Mouse (Mus musculus) intestine, embryonic 16.5 days (tissue): Measurements from ENCODE around the gene Nsd2. TPM values are rescaled to one million over a fixed set of nuclear protein-coding genes. Genes with fewer than 3 reads are reported as not detected.
A peak's percentile ranks its signal among the peaks of the same experiment; 100 is the strongest.
"Not testable (repeated sequence)": the region's sequence is repeated elsewhere in the genome, so short reads cannot be mapped to it uniquely, and the experiment has no call there.

Source experiments
- ATAC-seq: fragments of 200-750 bp; cut with Nextera tagmentation; 2 replicates; pipeline ENCODE4 v1.8.0; 2017; ENCODE audit warnings: moderate TSS enrichment, moderate library complexity
- H3K27ac ChIP-seq: fragments of 300-500 bp; sonication (generic); 2 replicates; pipeline ENCODE4 v1.5.1; 2014; ENCODE audit warnings: mild to moderate bottlenecking, low read length
- H3K27me3 ChIP-seq: fragments of 300-500 bp; sonication (generic); replicated peaks from 2 replicates; pipeline ENCODE4 v1.6.1; 2014; ENCODE audit warnings: low read length, control low read depth, mixed read lengths; ENCODE audit not compliant: control insufficient read depth, insufficient read depth
- H3K36me3 ChIP-seq: fragments of 300-500 bp; sonication (generic); 2 replicates; pipeline ENCODE4 v1.6.1; 2014; ENCODE audit warnings: low read length, control low read depth; ENCODE audit not compliant: control insufficient read depth, insufficient read depth
- H3K4me1 ChIP-seq: fragments of 300-500 bp; sonication (generic); 2 replicates; pipeline ENCODE4 v1.6.1; 2014; ENCODE audit warnings: low read length, control low read depth, mixed read lengths; ENCODE audit not compliant: control insufficient read depth, insufficient read depth
- H3K4me2 ChIP-seq: fragments of 300-500 bp; sonication (generic); 2 replicates; pipeline ENCODE4 v1.6.1; 2014; ENCODE audit warnings: low read depth, low read length, control low read depth
- H3K4me3 ChIP-seq: fragments of 300-500 bp; sonication (generic); 2 replicates; pipeline ENCODE4 v1.5.1; 2014; ENCODE audit warnings: mild to moderate bottlenecking, low read length
- H3K9ac ChIP-seq: fragments of 300-500 bp; sonication (generic); 2 replicates; pipeline ENCODE4 v1.6.1; 2014; ENCODE audit warnings: low read depth, low read length
- H3K9me3 ChIP-seq: fragments of 300-500 bp; sonication (generic); 2 replicates; pipeline ENCODE4 v1.6.1; 2016; ENCODE audit warnings: low read length, control low read depth; ENCODE audit not compliant: control insufficient read depth
- WGBS: fragments of 180-500 bp; shearing (Covaris S2); extraction: QIAGEN DNeasy Blood & Tissue Kit; methylation state at CpG from one replicate; pipeline ENCODE4 v1.1.7; 2014; 5-methylcytosine and 5-hydroxymethylcytosine counted together
- microRNA-seq: library from miRNA; unstranded; fragments of <30 nt; microRNA quantifications from one replicate; pipeline ENCODE4, GENCODE M21; 2016
- polyA plus RNA-seq: library from polyadenylated mRNA; unstranded; fragments of >200 nt; fragmentation: Nextera tagmentation; extraction: Ambion mirVana; gene quantifications from 2 replicates; pipeline ENCODE4 v1.2.1, GENCODE M21; 2015

Gene Nsd2
- polyA plus RNA-seq, 1 experiment from 2014 or later, result 22.5 TPM

- Histone ChIP-seq H3K9me3 (no peaks in the 10 kb centered on the region), H3K27me3 (no peaks in the 10 kb centered on the region), H3K4me1 (peaks cover 11% of the 10 kb centered on the region), H3K36me3 (no peaks in the 10 kb centered on the region), H3K4me3 (peak overlapping the region; percentile 94), H3K4me2 (peak overlapping the region; percentile 56), H3K27ac (peak overlapping the region; percentile 92), H3K9ac (peak overlapping the region; percentile 94)
- WGBS, result under 1% methylated on average over 39 of the region's 39 CpGs
- peak; percentile 78 for ATAC-seq
Observed at GRCm38 (mm10) chr5:33935700-33936111, 115.2 kb downstream of the Nsd2 start.

- H3K4me3 ChIP-seq, result peak within 1 kb of the TSS; percentile 94
- peak within 1 kb of the TSS; percentile 92 for H3K27ac ChIP-seq
- no peaks in the 10 kb centered on the region for H3K27me3 ChIP-seq
- WGBS, result under 1% methylated on average over 61 of the region's 61 CpGs
- peak; percentile 98 for ATAC-seq
- no peaks in the 10 kb centered on the region for H3K36me3 ChIP-seq
- peak within 1 kb of the TSS; percentile 94 for H3K9ac ChIP-seq
- peak within 1 kb of the TSS; percentile 86 for H3K4me2 ChIP-seq
- H3K9me3 ChIP-seq, result no peaks in the 10 kb centered on the region
- H3K4me1 ChIP-seq, result peaks cover 11% of the 10 kb centered on the region
Observed at GRCm38 (mm10) chr5:33936120-33936707, 115.7 kb downstream of the Nsd2 start, which contains the start of gene Nelfa. Gene Nelfa, minus strand, starts transcription at chr5:33936413.

DNA sequence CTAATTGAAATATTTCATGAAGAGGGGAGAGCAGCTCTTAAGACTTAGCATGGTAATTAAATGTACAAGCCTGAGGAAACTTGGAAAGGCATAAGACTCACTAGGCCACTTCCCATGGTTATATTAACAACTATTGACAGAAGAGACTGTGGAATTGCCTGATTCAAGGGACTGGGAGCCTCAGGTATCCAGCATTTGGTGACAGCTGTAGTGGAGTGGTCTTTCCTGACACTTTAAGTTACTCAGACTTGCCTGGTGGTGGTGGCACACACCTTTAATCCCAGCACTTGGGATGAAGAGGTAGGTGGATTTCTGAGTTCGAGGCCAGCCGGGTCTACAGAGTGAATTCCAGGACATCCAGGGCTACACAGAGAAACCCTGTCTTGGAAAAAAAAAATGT, 116.7 kb downstream of the Nsd2 start:
- no peaks in the 10 kb centered on the region for H3K27me3 ChIP-seq

GRCm38 (mm10) chr5:33938448-33938847, 117.9 kb downstream of the Nsd2 start:
- Histone ChIP-seq H3K4me1 (peaks cover 11% of the 10 kb centered on the region), H3K4me2 (no peak overlapping the region), H3K36me3 (no peaks in the 10 kb centered on the region), H3K27me3 (no peaks in the 10 kb centered on the region), H3K9me3 (no peaks in the 10 kb centered on the region), H3K4me3 (no peak overlapping the region), H3K27ac (no peak overlapping the region), H3K9ac (no peak overlapping the region)
- 90% methylated on average over 3 of the region's 3 CpGs for WGBS
- no peak for ATAC-seq

More for the DNA sequence above, 116.7 kb downstream of the Nsd2 start:
- peak overlapping the region; percentile 86 for H3K4me2 ChIP-seq
- H3K9ac ChIP-seq, result no peak overlapping the region
- no peak for ATAC-seq
- H3K4me1 ChIP-seq, result peaks cover 11% of the 10 kb centered on the region
- H3K27ac ChIP-seq, result no peak overlapping the region
- 92% methylated on average over 2 of the region's 2 CpGs for WGBS
- no peaks in the 10 kb centered on the region for H3K36me3 ChIP-seq
- no peaks in the 10 kb centered on the region for H3K9me3 ChIP-seq
- H3K4me3 ChIP-seq, result peak overlapping the region; percentile 94; the same call in 1 of the 2 replicates

- not testable (repeated sequence) for ATAC-seq, H3K4me1 ChIP-seq, H3K4me3 ChIP-seq, H3K9me3 ChIP-seq, H3K9ac ChIP-seq, H3K27ac ChIP-seq, H3K4me2 ChIP-seq, H3K27me3 ChIP-seq, H3K36me3 ChIP-seq
- WGBS, result 84% methylated on average over 16 of the region's 16 CpGs
Observed at GRCm38 (mm10) chr5:33947035-33947434, 126.5 kb downstream of the Nsd2 start.

Small RNAs within 50 kb of the gene (microRNA-seq; reads per million reads assigned to microRNA genes)
- gene Mir7024, result not detected

Other genes starting within 250 kb of the Nsd2 start
- 48.0 and 49.6 TPM in 2 replicates for gene Fam53a, start 191.1 kb upstream of the Nsd2 start, polyA plus RNA-seq
- gene Gm9903, start 190.8 kb upstream of the Nsd2 start, polyA plus RNA-seq, result 0.15 and 0.32 TPM in 2 replicates
- 164 and 184 TPM in 2 replicates for gene Slbp, start 168.2 kb upstream of the Nsd2 start, polyA plus RNA-seq
- gene Tacc3, start 162.6 kb upstream of the Nsd2 start, polyA plus RNA-seq, result 130 and 144 TPM in 2 replicates
- gene Tmem129, start 162.3 kb upstream of the Nsd2 start, polyA plus RNA-seq, result 35.7 and 36.9 TPM in 2 replicates
- gene Fgfr3, start 99.1 kb upstream of the Nsd2 start, polyA plus RNA-seq, result 9.0 and 9.8 TPM in 2 replicates
- gene Letm1, start 37.9 kb upstream of the Nsd2 start, polyA plus RNA-seq, result 37.5 and 38.3 TPM in 2 replicates
- 44.1 and 48.8 TPM in 2 replicates for gene Nelfa, start 115.7 kb downstream of the Nsd2 start, polyA plus RNA-seq
- 44.5 and 54.0 TPM in 2 replicates for gene Gm1673, start 162.7 kb downstream of the Nsd2 start, polyA plus RNA-seq
- gene Nat8l, start 175.3 kb downstream of the Nsd2 start, polyA plus RNA-seq, result 0.17 and 0.22 TPM in 2 replicates